Mouse (Mus musculus): ENCODE data around the gene Pogk. TPM values are rescaled to one million over a fixed set of nuclear protein-coding genes. Genes with fewer than 3 reads are reported as not detected.
A peak's percentile ranks its signal among the peaks of the same experiment; 100 is the strongest.

Gene Pogk
- total and polyA plus RNA-seq, 3 experiments: 4.9 to 10.4 (median 7.3) TPM

DNA sequence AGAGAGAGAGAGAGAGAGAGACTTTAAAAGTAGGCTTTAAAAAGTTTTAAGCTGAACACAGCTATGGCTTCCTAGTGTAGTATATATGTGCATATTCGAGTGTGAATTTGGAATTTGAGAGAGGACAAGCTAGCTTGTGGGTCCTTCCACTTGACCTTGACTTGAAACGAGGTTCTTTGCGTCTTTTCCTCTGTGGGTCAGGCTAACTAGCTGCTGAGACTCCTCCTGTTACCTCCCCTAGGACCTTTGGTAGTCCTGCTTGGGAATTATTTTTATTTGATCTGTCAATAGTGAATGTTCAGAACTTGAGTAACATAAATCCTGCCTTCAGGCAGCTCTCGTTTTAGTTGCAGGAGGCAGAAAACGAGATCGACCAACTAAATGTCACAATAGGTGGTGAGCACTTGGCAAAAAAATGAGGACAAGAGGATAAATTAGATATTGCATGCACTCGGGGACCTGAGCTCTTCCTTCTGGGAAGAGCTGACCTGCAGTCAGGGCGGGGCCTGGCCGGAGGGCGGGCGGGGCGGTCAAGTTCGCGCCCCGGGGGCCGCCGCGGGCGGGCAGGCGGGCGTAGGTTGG is 31.1 kb downstream of the Pogk start:
- in situ Hi-C loops (cut with MboI; ENCODE audit: low pct_ligation_motif_present, low pct_unique_long_range_greater_than_20kb, low sequenced_read_pairs) (loop anchor here (25.0 kb wide), 2 partner anchors 391 to 566 kb away; no protein-coding TSS in a partner anchor), dilution Hi-C loops (cut with MboI; ENCODE audit: extremely low pct_ligation_motif_present, extremely low pct_unique_long_range_greater_than_20kb, low sequenced_read_pairs) (no loop called here)
- no peak for DNase-seq (ENCODE audit: extremely low read depth)
- H3K36me3 ChIP-seq (replicated peaks in 1 of 2; ENCODE audit: control insufficient read depth in 1 of 2, insufficient read depth in 1 of 2, low read length in 1 of 2): peaks cover 10 to 21% of the 10 kb centered on the region in 2 experiments
- H3K4me2 ChIP-seq (ENCODE audit: insufficient read depth, low read depth, poor library complexity, severe bottlenecking): peak overlapping the region; percentile 17; the same call in 1 of the 2 replicates
- H3K79me2 ChIP-seq (replicated peaks; ENCODE audit: control insufficient read depth, extremely low read depth, insufficient read depth, poor library complexity, severe bottlenecking): peaks cover 24% of the 10 kb centered on the region
- H3K27me3 ChIP-seq (replicated peaks): no peaks in the 10 kb centered on the region
- peaks cover 7 to 24% of the 10 kb centered on the region in 2 experiments for H3K4me1 ChIP-seq (ENCODE audit: control insufficient read depth in 1 of 2, insufficient read depth in 2 of 2)
- H3K9me3 ChIP-seq (replicated peaks; ENCODE audit: low read length): no peaks in the 10 kb centered on the region
- peak overlapping the region in 2 of 3 experiments; percentile 43 to 49 for H3K4me3 ChIP-seq (replicated peaks in 1 of 3; ENCODE audit: low read depth in 2 of 3, low read length in 2 of 3, poor library complexity in 1 of 3)
- no peak for TF ChIP-seq USF1 (IDR thresholded peaks at IDR 0.05; ENCODE audit: low read depth, low read length)
- peak; percentile 15; the same call in 1 of the 2 replicates for TF ChIP-seq NELFE (IDR thresholded peaks at IDR 0.05; ENCODE audit: low read depth, low read length)
- peak overlapping the region; percentile 22; the same call in 1 of the 2 replicates for H3K9ac ChIP-seq (ENCODE audit: insufficient read depth, low read depth)
- no peak overlapping the region for H3K27ac ChIP-seq (ENCODE audit: insufficient read depth, low read depth)

DNA sequence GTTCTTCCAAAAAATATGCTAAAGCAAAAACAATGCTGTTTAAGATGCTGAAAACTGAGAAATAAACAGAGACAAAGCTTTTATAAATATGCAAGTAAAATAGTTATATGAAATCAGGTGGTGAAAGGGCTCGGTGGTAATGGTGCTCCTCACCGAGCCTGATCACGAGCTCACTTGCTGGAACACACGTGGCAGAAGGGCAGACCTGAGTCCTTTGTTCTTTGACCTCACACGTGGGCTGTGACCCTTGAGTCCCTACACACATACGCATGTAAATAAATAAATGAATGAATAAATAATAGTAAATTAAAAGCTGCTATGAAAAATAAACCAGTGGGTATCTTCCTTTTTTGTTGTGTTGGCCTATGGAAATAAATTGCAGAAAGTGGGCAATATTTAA is 32.5 kb downstream of the Pogk start:
- TF ChIP-seq IRF4 (IDR thresholded peaks at IDR 0.05; ENCODE audit: low read depth, low read length): no peak
- no peak for TF ChIP-seq NELFE (IDR thresholded peaks at IDR 0.05; ENCODE audit: low read depth, low read length)
- TF ChIP-seq MYC (IDR thresholded peaks at IDR 0.05; ENCODE audit: low read depth, low read length): no peak
- no peak for TF ChIP-seq HCFC1 (IDR thresholded peaks at IDR 0.05; ENCODE audit: low read depth, low read length)
- no peak for TF ChIP-seq RAD21 (IDR thresholded peaks at IDR 0.05; ENCODE audit: low read depth, low read length)
- no peak for TF ChIP-seq NRF1 (IDR thresholded peaks at IDR 0.05; ENCODE audit: low read depth, low read length)
- no peak for TF ChIP-seq TBP (conservative IDR thresholded peaks at IDR 0.05; ENCODE audit: low read depth, low read length)
- Histone ChIP-seq H3K4me3 (replicated peaks in 1 of 3; ENCODE audit: low read depth in 2 of 3, low read length in 2 of 3, poor library complexity in 1 of 3) (no peak overlapping the region), H3K27me3 (replicated peaks) (no peaks in the 10 kb centered on the region), H3K9me3 (replicated peaks; ENCODE audit: low read length) (no peaks in the 10 kb centered on the region), H3K4me1 (ENCODE audit: control insufficient read depth in 1 of 2, insufficient read depth in 2 of 2) (peaks cover 4 to 24% of the 10 kb centered on the region in 2 experiments; a peak in 3 of 4 replicates), H3K27ac (ENCODE audit: insufficient read depth, low read depth) (no peak overlapping the region), H3K4me2 (ENCODE audit: insufficient read depth, low read depth, poor library complexity, severe bottlenecking) (no peak overlapping the region), H3K36me3 (replicated peaks in 1 of 2; ENCODE audit: control insufficient read depth in 1 of 2, insufficient read depth in 1 of 2, low read length in 1 of 2) (peaks cover under 1 to 7% of the 10 kb centered on the region in 2 experiments), H3K9ac (ENCODE audit: insufficient read depth, low read depth) (no peak overlapping the region), H3K79me2 (replicated peaks; ENCODE audit: control insufficient read depth, extremely low read depth, insufficient read depth, poor library complexity, severe bottlenecking) (peaks cover 22% of the 10 kb centered on the region)
- dilution Hi-C loops (cut with MboI; ENCODE audit: extremely low pct_ligation_motif_present, extremely low pct_unique_long_range_greater_than_20kb, low sequenced_read_pairs): no loop called here
- no peak for DNase-seq (ENCODE audit: extremely low read depth)
- in situ Hi-C loops (cut with MboI; ENCODE audit: low pct_ligation_motif_present, low pct_unique_long_range_greater_than_20kb, low sequenced_read_pairs): loop anchor here (25.0 kb wide), 2 partner anchors 390 to 565 kb away; no protein-coding TSS in a partner anchor

DNA sequence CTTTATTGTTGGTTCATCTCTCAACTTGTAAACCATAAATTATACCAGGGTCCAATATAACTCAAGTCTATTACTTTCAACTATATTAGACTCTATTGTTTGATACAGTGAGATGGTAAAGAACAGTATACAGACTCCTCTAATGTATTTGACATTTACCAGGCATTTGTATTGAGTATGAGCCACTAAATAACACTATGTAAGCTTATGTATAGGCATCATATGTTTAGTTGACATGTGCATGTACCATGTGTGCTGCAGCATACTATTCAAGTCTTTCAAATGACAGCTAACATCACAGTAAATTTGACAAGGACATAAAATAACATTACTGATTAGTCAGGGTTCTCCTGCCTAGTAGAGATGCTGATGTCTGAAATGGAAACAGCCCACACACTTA is 46.5 kb downstream of the Pogk start:
- dilution Hi-C loops (cut with MboI; ENCODE audit: extremely low pct_ligation_motif_present, extremely low pct_unique_long_range_greater_than_20kb, low sequenced_read_pairs) (no loop called here), in situ Hi-C loops (cut with MboI; ENCODE audit: low pct_ligation_motif_present, low pct_unique_long_range_greater_than_20kb, low sequenced_read_pairs) (no loop called here)
- no peak overlapping the region for H3K4me2 ChIP-seq (ENCODE audit: insufficient read depth, low read depth, poor library complexity, severe bottlenecking)
- H3K4me3 ChIP-seq (replicated peaks in 1 of 3; ENCODE audit: low read depth in 2 of 3, low read length in 2 of 3, poor library complexity in 1 of 3): no peak overlapping the region
- TF ChIP-seq TBP (conservative IDR thresholded peaks at IDR 0.05; ENCODE audit: low read depth, low read length) (no peak), USF1 (IDR thresholded peaks at IDR 0.05; ENCODE audit: low read depth, low read length) (no peak), MAFK (IDR thresholded peaks at IDR 0.05; ENCODE audit: insufficient replicate concordance, low read length) (no peak), PAX5 (IDR thresholded peaks at IDR 0.05; ENCODE audit: low read length) (no peak), POLR2A (IDR thresholded peaks at IDR 0.05; ENCODE audit: low read depth, low read length) (no peak), RCOR1 (conservative IDR thresholded peaks at IDR 0.05; ENCODE audit: low read depth, low read length) (no peak), HCFC1 (IDR thresholded peaks at IDR 0.05; ENCODE audit: low read depth, low read length) (no peak), ZKSCAN1 (IDR thresholded peaks at IDR 0.05; ENCODE audit: borderline replicate concordance, low read depth, low read length) (no peak), CTCF (conservative IDR thresholded peaks at IDR 0.05 in 1 of 2, IDR thresholded peaks at IDR 0.05 in 1 of 2; ENCODE audit: low read depth in 2 of 2, low read length in 2 of 2) (no peak), MAX (IDR thresholded peaks at IDR 0.05; ENCODE audit: low read length) (no peak), ETS1 (conservative IDR thresholded peaks at IDR 0.05; ENCODE audit: low read depth, low read length) (no peak), NRF1 (IDR thresholded peaks at IDR 0.05; ENCODE audit: low read depth, low read length) (no peak), GABPA (IDR thresholded peaks at IDR 0.05; ENCODE audit: insufficient replicate concordance, low read depth, low read length) (no peak), ZC3H11A (IDR thresholded peaks at IDR 0.05; ENCODE audit: low read depth, low read length) (no peak), KAT2A (IDR thresholded peaks at IDR 0.05; ENCODE audit: insufficient replicate concordance, low read length) (no peak), UBTF (IDR thresholded peaks at IDR 0.05; ENCODE audit: low read depth, low read length) (no peak), MEF2A (IDR thresholded peaks at IDR 0.05; ENCODE audit: borderline replicate concordance, low read depth, low read length) (no peak), MYC (IDR thresholded peaks at IDR 0.05; ENCODE audit: low read depth, low read length) (no peak), MXI1 (IDR thresholded peaks at IDR 0.05; ENCODE audit: low read depth, low read length) (no peak), CHD2 (IDR thresholded peaks at IDR 0.05; ENCODE audit: low read length) (no peak)
- no peak overlapping the region for H3K9ac ChIP-seq (ENCODE audit: insufficient read depth, low read depth)
- no peaks in the 10 kb centered on the region for H3K9me3 ChIP-seq (replicated peaks; ENCODE audit: low read length)
- no peaks in the 10 kb centered on the region for H3K79me2 ChIP-seq (replicated peaks; ENCODE audit: control insufficient read depth, extremely low read depth, insufficient read depth, poor library complexity, severe bottlenecking)
- no peaks in the 10 kb centered on the region for H3K36me3 ChIP-seq (replicated peaks in 1 of 2; ENCODE audit: control insufficient read depth in 1 of 2, insufficient read depth in 1 of 2, low read length in 1 of 2)
- H3K27ac ChIP-seq (ENCODE audit: insufficient read depth, low read depth): no peak overlapping the region
- peaks cover 2% of the 10 kb centered on the region for H3K27me3 ChIP-seq (replicated peaks)
- no peak for DNase-seq (ENCODE audit: extremely low read depth)
- H3K4me1 ChIP-seq (ENCODE audit: control insufficient read depth in 1 of 2, insufficient read depth in 2 of 2): peaks cover 4 to 15% of the 10 kb centered on the region in 2 experiments

All from CH12.LX (cell line).